Mouse (Mus musculus) erythroblast, embryonic 14.5 days (primary cell): ENCODE data around the gene Ppp1r1c.

Experiments used
- GATA1 ChIP-seq: IDR thresholded peaks from 2 replicates; pipeline ENCODE4 v1.6.1; 2012; ENCODE audit warnings: low read length, inconsistent platforms, mixed read lengths
- TAL1 ChIP-seq: IDR thresholded peaks from 3 replicates; pipeline ENCODE4 v1.6.1; 2012; ENCODE audit warnings: low read length, inconsistent platforms, mixed read lengths

- TF ChIP-seq TAL1 (no peak), GATA1 (no peak)
Observed at GRCm38 (mm10) chr2:79785541-79786134, 78.1 kb downstream of the Ppp1r1c start.
